Comparison of ENCODE assay signal across 8 mouse cellular contexts in genomic region chr12:99885282-99885901, GRCm38 (mm10). TPM values are rescaled to one million over a fixed set of nuclear protein-coding genes. Genes with fewer than 3 reads are reported as not detected.
DNase-seq lines count a peak whose midpoint lies in the region; ATAC-seq and TF ChIP-seq lines count a peak whose summit lies in the region.

No protein-coding gene starts in this region.

- no peaks in the 10 kb centered on the region for H3K36me3 ChIP-seq in kidney, embryonic 14.5 days (ENCODE audit: control insufficient read depth, insufficient read depth, low read length)
- peaks cover 4% of the 10 kb centered on the region; the same call in 1 of the 2 replicates for H3K36me3 ChIP-seq in neural tube, embryonic 12.5 days

- H3K27me3 ChIP-seq in kidney, embryonic 14.5 days (ENCODE audit: control insufficient read depth, insufficient read depth, low read length), result no peaks in the 10 kb centered on the region
- no peaks in the 10 kb centered on the region for H3K27me3 ChIP-seq in neural tube, embryonic 12.5 days (replicated peaks)

- intact Hi-C loops in left cerebral cortex, postnatal 36 days (cut with DNase I), result no loop called here

- no peak for DNase-seq in kidney, postnatal 25 days
- peak; percentile 13 for DNase-seq in induced T-regulatory cell, adult 2 months (ENCODE audit: low read depth)
- DNase-seq in left cerebral cortex, postnatal 36 days (ENCODE audit: low spot score in 2 of 2), result no peak
- no peak for DNase-seq in urinary bladder, postnatal 14 days (ENCODE audit: low spot score)
- DNase-seq in frontal cortex, postnatal 36 days (ENCODE audit: low spot score in 2 of 2), result no peak

- TF ChIP-seq CTCF in bone marrow macrophage, adult 2 months (IDR thresholded peaks at IDR 0.05; ENCODE audit: low read depth, low read length), result no peak

- TF ChIP-seq POLR2A in bone marrow macrophage, adult 2 months (IDR thresholded peaks at IDR 0.05; ENCODE audit: borderline replicate concordance, low read depth, low read length), result no peak

- H3K9ac ChIP-seq in kidney, embryonic 14.5 days (ENCODE audit: low read depth, low read length), result peak overlapping the region; percentile 74
- H3K9ac ChIP-seq in neural tube, embryonic 12.5 days, result peak overlapping the region; percentile 88

- 0 out of 2 replicates have a peak overlapping the region, but pooled peaks have one; percentile 20 for H3K27ac ChIP-seq in kidney, embryonic 14.5 days (ENCODE audit: low read depth, low read length)
- no peak overlapping the region for H3K27ac ChIP-seq in bone marrow macrophage, adult 2 months (ENCODE audit: insufficient read depth, low read depth, low read length)
- no peak overlapping the region for H3K27ac ChIP-seq in neural tube, embryonic 12.5 days

- H3K4me1 ChIP-seq in kidney, embryonic 14.5 days (ENCODE audit: control insufficient read depth, insufficient read depth, low read length), result peaks cover 10% of the 10 kb centered on the region
- peaks cover 9% of the 10 kb centered on the region for H3K4me1 ChIP-seq in bone marrow macrophage, adult 2 months (ENCODE audit: control insufficient read depth, insufficient read depth, low read length)
- peaks cover 20% of the 10 kb centered on the region for H3K4me1 ChIP-seq in neural tube, embryonic 12.5 days

- ATAC-seq in kidney, embryonic 14.5 days (ENCODE audit: low FRiP score, low TSS enrichment), result no peak
- ATAC-seq in neural tube, embryonic 12.5 days (ENCODE audit: low FRiP score, low read depth), result no peak

- H3K4me2 ChIP-seq in kidney, embryonic 14.5 days (replicated peaks; ENCODE audit: low read depth, low read length), result peak overlapping the region; percentile 90
- H3K4me2 ChIP-seq in neural tube, embryonic 12.5 days (replicated peaks), result peak overlapping the region; percentile 86

- H3K9me3 ChIP-seq in kidney, embryonic 14.5 days (ENCODE audit: control insufficient read depth, low read length), result no peaks in the 10 kb centered on the region
- no peaks in the 10 kb centered on the region for H3K9me3 ChIP-seq in neural tube, embryonic 12.5 days

- WGBS in kidney, embryonic 14.5 days, result 30% methylated on average over 8 of the region's 8 CpGs
- 50% methylated on average over 8 of the region's 8 CpGs for WGBS in neural tube, embryonic 12.5 days

- H3K4me3 ChIP-seq in kidney, embryonic 14.5 days (ENCODE audit: low read length), result peak overlapping the region; percentile 72
- H3K4me3 ChIP-seq in bone marrow macrophage, adult 2 months (ENCODE audit: insufficient read depth, low read length), result peak overlapping the region; percentile 70
- H3K4me3 ChIP-seq in neural tube, embryonic 12.5 days, result peak overlapping the region; percentile 80

RNA-seq across cellular contexts. Expression of gene Tdp1, which starts 1.1 kb away (rescaled TPM):
- polyA plus RNA-seq in kidney, embryonic 14.5 days (2014; fragmentation: Nextera tagmentation; extraction: Ambion mirVana), result 48.8 and 70.4 TPM in 2 replicates
- polyA plus RNA-seq in bone marrow macrophage, adult 2 months (2012; ENCODE audit: insufficient read depth, insufficient read length, missing spikeins), result 11.7 and 15.3 TPM in 2 replicates
- polyA plus RNA-seq in neural tube, embryonic 12.5 days (2016; fragmentation: Nextera tagmentation; extraction: Ambion mirVana), result 57.9 and 62.2 TPM in 2 replicates
- 10 to 100 TPM; 19.5 to 29.9 TPM for total RNA-seq in left cerebral cortex, postnatal 36 days (2021)

RNA-seq across cellular contexts. Expression of gene Efcab11, which starts 1.2 kb away (rescaled TPM):
- 12.8 and 14.9 TPM in 2 replicates for polyA plus RNA-seq in kidney, embryonic 14.5 days (2014; fragmentation: Nextera tagmentation; extraction: Ambion mirVana)
- 3.5 and 4.5 TPM in 2 replicates for polyA plus RNA-seq in bone marrow macrophage, adult 2 months (2012; ENCODE audit: insufficient read depth, insufficient read length, missing spikeins)
- polyA plus RNA-seq in neural tube, embryonic 12.5 days (2016; fragmentation: Nextera tagmentation; extraction: Ambion mirVana), result 11.2 and 11.6 TPM in 2 replicates
- under 1 TPM; 0.32 to 0.41 TPM for total RNA-seq in left cerebral cortex, postnatal 36 days (2021)
